Mouse (Mus musculus) forebrain, postnatal 0 days (tissue): ENCODE data around the gene Psmg1. TPM values are rescaled to one million over a fixed set of nuclear protein-coding genes. Genes with fewer than 3 reads are reported as not detected.

Experiments used
- ATAC-seq: fragments of 200-750 bp; cut with Nextera tagmentation; 2 replicates; pipeline ENCODE4 v1.8.0; 2017; ENCODE audit warnings: mild to moderate bottlenecking, moderate library complexity
- DNase-seq: peaks from one replicate; pipeline ENCODE4 v3.0.0-alpha.2; 2015
- H3K27ac ChIP-seq: fragments of 300-500 bp; sonication (generic); 2 replicates; pipeline ENCODE4 v1.5.1; 2014; ENCODE audit warnings: low read depth, mild to moderate bottlenecking, antibody characterized with exemption, low read length, moderate library complexity, mixed read lengths
- H3K27me3 ChIP-seq: fragments of 300-500 bp; sonication (generic); 2 replicates; pipeline ENCODE4 v1.6.1; 2014; ENCODE audit warnings: mild to moderate bottlenecking, low read length, mixed read lengths; ENCODE audit not compliant: insufficient read depth
- H3K36me3 ChIP-seq: fragments of 300-500 bp; sonication (generic); 2 replicates; pipeline ENCODE4 v1.6.1; 2014; ENCODE audit warnings: mild to moderate bottlenecking, moderate library complexity; ENCODE audit not compliant: insufficient read depth
- H3K4me1 ChIP-seq: fragments of 300-500 bp; sonication (generic); 2 replicates; pipeline ENCODE4 v1.6.1; 2014; ENCODE audit warnings: antibody characterized with exemption; ENCODE audit not compliant: insufficient read depth
- H3K4me2 ChIP-seq: fragments of 300-500 bp; sonication (generic); 2 replicates; pipeline ENCODE4 v1.6.1; 2014; ENCODE audit warnings: low read depth, mild to moderate bottlenecking, moderate library complexity
- H3K4me3 ChIP-seq: fragments of 300-500 bp; sonication (generic); 2 replicates; pipeline ENCODE4 v1.5.1; 2014; ENCODE audit warnings: low read depth, low read length, mixed read lengths
- H3K9ac ChIP-seq: fragments of 300-500 bp; sonication (generic); 2 replicates; pipeline ENCODE4 v1.6.1; 2014; ENCODE audit warnings: mild to moderate bottlenecking
- H3K9me3 ChIP-seq: fragments of 300-500 bp; sonication (generic); 2 replicates; pipeline ENCODE4 v1.6.1; 2016; ENCODE audit warnings: low read length
- CTCF ChIP-seq: sonication (generic); IDR thresholded peaks from 2 replicates; pipeline ENCODE4 v1.5.1; 2016; ENCODE audit warnings: antibody characterized with exemption, control low read depth, low read depth
- WGBS: fragments of 180-500 bp; shearing (Covaris S2); extraction: QIAGEN DNeasy Blood & Tissue Kit; methylation state at CpG from one replicate; pipeline ENCODE4 v1.1.7; 2014; 5-methylcytosine and 5-hydroxymethylcytosine counted together
- polyA plus RNA-seq: library from polyadenylated mRNA; unstranded; fragments of >200 nt; fragmentation: Nextera tagmentation; extraction: Ambion mirVana; gene quantifications from 2 replicates; pipeline ENCODE4 v1.2.1, GENCODE M21; 2015
- total RNA-seq: library from RNA; depleted of rRNA; stranded (reverse); fragments of >200 nt; gene quantifications from 2 replicates; pipeline ENCODE4 v1.2.3, GENCODE M21; 2014; rRNA removed

The Psmg1 gene
- total RNA-seq (35.2 and 49.2 TPM in 2 replicates), polyA plus RNA-seq (54.0 and 59.1 TPM in 2 replicates)

GRCm38 (mm10) chr16:95990462-95991121 lies at the start of gene Psmg1:
Gene Psmg1 (minus strand): TSS chr16:95990960.
- peak within 1 kb of the TSS; percentile 72 for H3K9ac ChIP-seq
- ATAC-seq: peak; percentile 97
- H3K4me3 ChIP-seq: peak within 1 kb of the TSS; percentile 66
- peaks cover 20% of the 10 kb centered on the region for H3K36me3 ChIP-seq
- H3K4me2 ChIP-seq: peak within 1 kb of the TSS; percentile 69
- H3K4me1 ChIP-seq: peaks cover 12% of the 10 kb centered on the region; the same call in 1 of the 2 replicates
- H3K27me3 ChIP-seq: no peaks in the 10 kb centered on the region
- 2% methylated on average over 62 of the region's 62 CpGs for WGBS
- peak; percentile 19; the same call in 1 of the 2 replicates for TF ChIP-seq CTCF
- H3K27ac ChIP-seq: peak within 1 kb of the TSS; percentile 85
- no peaks in the 10 kb centered on the region for H3K9me3 ChIP-seq
- DNase-seq: peak; percentile 99

GRCm38 (mm10) chr16:96039538-96039937 lies 48.8 kb upstream of the Psmg1 start:
- Histone ChIP-seq H3K4me3 (no peak overlapping the region), H3K27ac (peak overlapping the region; percentile 15; the same call in 1 of the 2 replicates), H3K4me2 (no peak overlapping the region), H3K9ac (no peak overlapping the region), H3K4me1 (no peaks in the 10 kb centered on the region), H3K36me3 (peaks cover 89% of the 10 kb centered on the region), H3K9me3 (no peaks in the 10 kb centered on the region), H3K27me3 (no peaks in the 10 kb centered on the region)
- no peak for TF ChIP-seq CTCF
- ATAC-seq (peak; percentile 78), DNase-seq (peak; percentile 36)
- 25% methylated on average over 6 of the region's 6 CpGs for WGBS

- H3K4me2 ChIP-seq: no peak overlapping the region
- no peak overlapping the region for H3K27ac ChIP-seq
- H3K36me3 ChIP-seq: peaks cover 92% of the 10 kb centered on the region
- no peaks in the 10 kb centered on the region for H3K4me1 ChIP-seq
- no peaks in the 10 kb centered on the region for H3K9me3 ChIP-seq
- no peak overlapping the region for H3K4me3 ChIP-seq
- H3K27me3 ChIP-seq: no peaks in the 10 kb centered on the region
- no peak for ATAC-seq
- H3K9ac ChIP-seq: no peak overlapping the region
- 90% methylated on average over 6 of the region's 6 CpGs for WGBS
- TF ChIP-seq CTCF: no peak
- DNase-seq: no peak
Observed at GRCm38 (mm10) chr16:96034473-96034872, 43.7 kb upstream of the Psmg1 start.

- WGBS: 91% methylated on average over 13 of the region's 13 CpGs
- H3K36me3 ChIP-seq: peaks cover 92% of the 10 kb centered on the region
- no peak for ATAC-seq
Observed at GRCm38 (mm10) chr16:96032368-96033043, 41.7 kb upstream of the Psmg1 start.

GRCm38 (mm10) chr16:96030476-96031102 lies 39.8 kb upstream of the Psmg1 start:
- no peak for DNase-seq
- TF ChIP-seq CTCF: peak; percentile 35
- no peaks in the 10 kb centered on the region for H3K4me1 ChIP-seq
- H3K9me3 ChIP-seq: no peaks in the 10 kb centered on the region
- H3K36me3 ChIP-seq: peaks cover 90% of the 10 kb centered on the region
- 95% methylated on average over 2 of the region's 2 CpGs for WGBS
- H3K9ac ChIP-seq: no peak overlapping the region
- no peak overlapping the region for H3K4me2 ChIP-seq
- no peak overlapping the region for H3K4me3 ChIP-seq
- no peak overlapping the region for H3K27ac ChIP-seq
- no peaks in the 10 kb centered on the region for H3K27me3 ChIP-seq
- ATAC-seq: no peak

More at GRCm38 (mm10) chr16:96032368-96033043, 41.7 kb upstream of the Psmg1 start:
- no peaks in the 10 kb centered on the region for H3K27me3 ChIP-seq
- no peak overlapping the region for H3K9ac ChIP-seq
- no peaks in the 10 kb centered on the region for H3K9me3 ChIP-seq
- no peak for DNase-seq
- H3K4me3 ChIP-seq: no peak overlapping the region
- H3K4me2 ChIP-seq: no peak overlapping the region
- H3K4me1 ChIP-seq: no peaks in the 10 kb centered on the region
- TF ChIP-seq CTCF: no peak
- H3K27ac ChIP-seq: no peak overlapping the region

- ATAC-seq (no peak), DNase-seq (no peak)
- H3K4me2 ChIP-seq: no peak overlapping the region
- H3K4me1 ChIP-seq: no peaks in the 10 kb centered on the region
- no peak overlapping the region for H3K9ac ChIP-seq
- H3K27me3 ChIP-seq: no peaks in the 10 kb centered on the region
- H3K36me3 ChIP-seq: peaks cover 74% of the 10 kb centered on the region
- no peak overlapping the region for H3K4me3 ChIP-seq
- WGBS: 95% methylated on average over 5 of the region's 5 CpGs
- H3K27ac ChIP-seq: no peak overlapping the region
- no peak for TF ChIP-seq CTCF
- no peaks in the 10 kb centered on the region for H3K9me3 ChIP-seq
Observed at GRCm38 (mm10) chr16:96026256-96026655, 35.5 kb upstream of the Psmg1 start.

- H3K27me3 ChIP-seq: no peaks in the 10 kb centered on the region
- peak; percentile 35 for TF ChIP-seq CTCF
- ATAC-seq (no peak), DNase-seq (no peak)
- no peaks in the 10 kb centered on the region for H3K4me1 ChIP-seq
- WGBS: 89% methylated on average over 3 of the region's 3 CpGs
- no peaks in the 10 kb centered on the region for H3K9me3 ChIP-seq
- no peak overlapping the region for H3K27ac ChIP-seq
- no peak overlapping the region for H3K4me2 ChIP-seq
- H3K4me3 ChIP-seq: no peak overlapping the region
- H3K9ac ChIP-seq: no peak overlapping the region
- peaks cover 72% of the 10 kb centered on the region for H3K36me3 ChIP-seq
Observed at GRCm38 (mm10) chr16:96025244-96025643, 34.5 kb upstream of the Psmg1 start.
